In genomic region chrX:13071241-13071775, GRCm38 (mm10) we compare ENCODE assay signal across 8 mouse cellular contexts. TPM values are rescaled to one million over a fixed set of nuclear protein-coding genes. Genes with fewer than 3 reads are reported as not detected.
DNase-seq lines count a peak whose midpoint lies in the region; ATAC-seq and TF ChIP-seq lines count a peak whose summit lies in the region.

Gene Usp9x, plus strand, starts transcription at chrX:13071498.

- whole genome bisulfite sequencing in forebrain, embryonic 13.5 days, result 11% methylated on average over 16 of the region's 36 CpGs

- peak; percentile 78 for ATAC-seq in G1E (ENCODE audit: extremely low read depth, insufficient number of reproducible peaks, low FRiP score, poor library complexity, severe bottlenecking)
- peak; percentile 91 for ATAC-seq in forebrain, embryonic 13.5 days

- TF ChIP-seq CTCF in G1E (IDR thresholded peaks at IDR 0.05; ENCODE audit: low read depth, low read length), result no peak

- H3K4me3 ChIP-seq in G1E (ENCODE audit: low read depth, low read length), result peak within 1 kb of the TSS; percentile 82
- peak within 1 kb of the TSS; percentile 70 for H3K4me3 ChIP-seq in forebrain, embryonic 13.5 days

- peak within 1 kb of the TSS; percentile 59 for H3K4me2 ChIP-seq in forebrain, embryonic 13.5 days

- H3K9me3 ChIP-seq in G1E (replicated peaks), result no peaks in the 10 kb centered on the region
- no peaks in the 10 kb centered on the region for H3K9me3 ChIP-seq in forebrain, embryonic 13.5 days (replicated peaks)

- H3K9ac ChIP-seq in forebrain, embryonic 13.5 days, result peak within 1 kb of the TSS; percentile 92

- no peaks in the 10 kb centered on the region for H3K27me3 ChIP-seq in G1E (ENCODE audit: insufficient read depth, low read length)
- H3K27me3 ChIP-seq in forebrain, embryonic 13.5 days, result no peaks in the 10 kb centered on the region

- peak within 1 kb of the TSS; percentile 95 for H3K27ac ChIP-seq in forebrain, embryonic 13.5 days

- peak; percentile 59 for DNase-seq in G1E (ENCODE audit: low spot score)
- DNase-seq in adrenal gland, postnatal 36 days, result peak; percentile 88 to 91
- peak; percentile 89 for DNase-seq in heart, postnatal 4 days
- DNase-seq in layer of hippocampus, postnatal 25 days (ENCODE audit: extremely low spot score in 1 of 2, low spot score in 1 of 2), result peak; percentile 61 to 66
- DNase-seq in lung, postnatal 36 days, result peak; percentile 90
- peak; percentile 92 for DNase-seq in skeletal muscle tissue, adult 2 months (ENCODE audit: low read depth, low spot score)
- no peak for DNase-seq in frontal cortex, postnatal 36 days (ENCODE audit: low spot score in 2 of 2)

- H3K4me1 ChIP-seq in G1E (ENCODE audit: insufficient read depth, low read depth, low read length), result peaks cover 3% of the 10 kb centered on the region; the same call in 1 of the 2 replicates
- H3K4me1 ChIP-seq in forebrain, embryonic 13.5 days, result peaks cover 6% of the 10 kb centered on the region; the same call in 1 of the 2 replicates

- H3K36me3 ChIP-seq in G1E (replicated peaks), result peaks cover 2% of the 10 kb centered on the region
- H3K36me3 ChIP-seq in forebrain, embryonic 13.5 days (ENCODE audit: poor library complexity, severe bottlenecking), result no peaks in the 10 kb centered on the region

RNA-seq across cellular contexts. Expression of gene Usp9x, which starts in this region (rescaled TPM):
- total RNA-seq in G1E (2014; fragmentation: Nextera tagmentation) (286 and 293 TPM in 2 replicates), G1E (2017) (173 and 177 TPM in 2 replicates)
- polyA plus RNA-seq in G1E (2012), result 5.0 and 6.1 TPM in 2 replicates
- 100 to 1,000 TPM; 205 to 212 TPM for total RNA-seq in adrenal gland, postnatal 36 days (2021)
- polyA plus RNA-seq in forebrain, embryonic 13.5 days (2015; fragmentation: Nextera tagmentation; extraction: Ambion mirVana), result 36.6 and 43.5 TPM in 2 replicates
- total RNA-seq in heart, postnatal 4 days (2021), result 100 to 1,000 TPM; 146 to 154 TPM
- total RNA-seq in layer of hippocampus, postnatal 25 days (2021), result 100 to 1,000 TPM; 226 to 231 TPM

Comparison
In these comparisons a context has a peak if more than half of its experiments do, and no peak if none do; other contexts are left out.
1. DNase-seq: peak in G1E (single experiment), adrenal gland, postnatal 36 days (2 of 2), heart, postnatal 4 days (single experiment), layer of hippocampus, postnatal 25 days (2 of 2), lung, postnatal 36 days (single experiment) and skeletal muscle tissue, adult 2 months (single experiment); none in frontal cortex, postnatal 36 days (0 of 2).